Mouse (Mus musculus) liver, embryonic 16.5 days (tissue): ENCODE measurements around the gene Hlx. TPM values are rescaled to one million over a fixed set of nuclear protein-coding genes. Genes with fewer than 3 reads are reported as not detected.

Experiments used
- ATAC-seq: fragments of 200-750 bp; cut with Nextera tagmentation; 2 replicates; pipeline ENCODE4 v1.8.0; 2017; ENCODE audit warnings: low read depth, mild to moderate bottlenecking, moderate number of reproducible peaks, moderate library complexity
- H3K27ac ChIP-seq: fragments of 300-500 bp; sonication (generic); 2 replicates; pipeline ENCODE4 v1.5.1; 2014; ENCODE audit warnings: mild to moderate bottlenecking, low read length
- H3K27me3 ChIP-seq: fragments of 300-500 bp; sonication (generic); 2 replicates; pipeline ENCODE4 v1.6.1; 2014; ENCODE audit warnings: low read depth, low read length, mixed read lengths; ENCODE audit not compliant: control insufficient read depth, insufficient read depth
- H3K36me3 ChIP-seq: fragments of 300-500 bp; sonication (generic); 2 replicates; pipeline ENCODE4 v1.6.1; 2014; ENCODE audit warnings: mild to moderate bottlenecking; ENCODE audit not compliant: control insufficient read depth, insufficient read depth
- H3K4me1 ChIP-seq: fragments of 300-500 bp; sonication (generic); 2 replicates; pipeline ENCODE4 v1.6.1; 2014; ENCODE audit warnings: low read depth, low read length, mixed read lengths; ENCODE audit not compliant: control insufficient read depth
- H3K4me2 ChIP-seq: fragments of 300-500 bp; sonication (generic); 2 replicates; pipeline ENCODE4 v1.6.1; 2014; ENCODE audit warnings: low read depth, low read length, mixed read lengths
- H3K4me3 ChIP-seq: fragments of 300-500 bp; sonication (generic); 2 replicates; pipeline ENCODE4 v1.5.1; 2014; ENCODE audit warnings: low read depth, mild to moderate bottlenecking, low read length
- H3K9ac ChIP-seq: fragments of 300-500 bp; sonication (generic); 2 replicates; pipeline ENCODE4 v1.6.1; 2014; ENCODE audit warnings: low read depth, low read length
- H3K9me3 ChIP-seq: fragments of 300-500 bp; sonication (generic); replicated peaks from 2 replicates; pipeline ENCODE4 v1.6.1; 2016; ENCODE audit warnings: low read length; ENCODE audit not compliant: control insufficient read depth
- WGBS: fragments of 180-500 bp; shearing (Covaris S2); extraction: QIAGEN DNeasy Blood & Tissue Kit; methylation state at CpG from one replicate; pipeline ENCODE4 v1.1.7; 2014; ENCODE audit not compliant: insufficient replicate concordance; 5-methylcytosine and 5-hydroxymethylcytosine counted together
- polyA plus RNA-seq: library from polyadenylated mRNA; unstranded; fragments of >200 nt; fragmentation: Nextera tagmentation; extraction: Ambion mirVana; gene quantifications from 2 replicates; pipeline ENCODE4 v1.2.1, GENCODE M21; 2015

Hlx gene
- polyA plus RNA-seq, 1 experiment from 2014 or later = 6.5 TPM

DNA sequence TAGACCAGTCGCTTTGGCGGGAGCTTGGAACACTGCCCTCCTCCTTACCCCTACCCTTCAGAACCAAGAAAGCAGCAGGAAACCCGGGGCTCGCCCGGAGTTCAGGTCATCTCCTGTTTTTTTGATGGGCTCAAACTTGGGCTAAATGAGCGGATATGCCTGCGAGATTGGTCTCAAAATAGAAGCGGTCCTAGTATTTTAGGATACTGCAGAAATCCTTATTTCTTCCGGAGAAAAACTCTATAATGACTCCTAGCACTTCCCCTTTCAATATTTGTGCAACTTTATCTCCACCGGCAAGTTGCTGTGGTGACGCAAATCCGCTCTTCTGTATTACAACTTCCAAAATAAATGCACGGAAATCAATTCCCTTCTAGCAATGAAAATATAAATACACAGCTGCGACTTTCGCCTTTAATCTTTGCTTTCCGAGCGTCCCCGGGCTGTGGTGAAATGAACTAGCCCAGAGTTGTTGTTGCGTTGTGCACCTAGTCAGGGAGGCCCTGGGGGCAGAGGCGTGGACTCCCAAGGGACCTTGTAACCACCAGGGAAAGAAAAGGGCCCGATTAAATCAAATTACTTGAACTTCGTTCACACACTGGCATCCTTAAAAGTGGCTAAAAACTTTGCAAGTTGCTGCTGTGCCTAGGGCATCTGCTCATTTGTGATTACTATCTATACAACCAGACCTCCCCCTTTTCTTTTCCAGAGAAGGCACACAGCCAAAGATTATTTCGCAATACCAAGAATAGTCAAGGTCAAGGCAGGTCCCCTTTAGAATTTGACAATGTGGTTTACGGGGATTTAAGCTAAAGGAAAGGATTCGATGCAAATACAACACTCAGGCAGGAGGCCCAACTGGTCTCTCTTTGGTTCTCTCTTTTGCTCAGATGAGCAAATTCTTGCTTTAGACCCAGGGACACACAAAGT, 2.8 kb upstream of the Hlx start:
- 0 out of 2 replicates have a peak overlapping the region, but pooled peaks have one; percentile 33 for H3K4me3 ChIP-seq
- peak overlapping the region; percentile 24; the same call in 1 of the 2 replicates for H3K4me2 ChIP-seq
- ATAC-seq = no peak
- no peaks in the 10 kb centered on the region for H3K36me3 ChIP-seq
- H3K27me3 ChIP-seq = peaks cover 78% of the 10 kb centered on the region
- H3K9me3 ChIP-seq = no peaks in the 10 kb centered on the region
- H3K27ac ChIP-seq = no peak overlapping the region
- 3% methylated on average over 25 of the region's 25 CpGs for WGBS
- peaks cover 14% of the 10 kb centered on the region for H3K4me1 ChIP-seq
- H3K9ac ChIP-seq = no peak overlapping the region

DNA sequence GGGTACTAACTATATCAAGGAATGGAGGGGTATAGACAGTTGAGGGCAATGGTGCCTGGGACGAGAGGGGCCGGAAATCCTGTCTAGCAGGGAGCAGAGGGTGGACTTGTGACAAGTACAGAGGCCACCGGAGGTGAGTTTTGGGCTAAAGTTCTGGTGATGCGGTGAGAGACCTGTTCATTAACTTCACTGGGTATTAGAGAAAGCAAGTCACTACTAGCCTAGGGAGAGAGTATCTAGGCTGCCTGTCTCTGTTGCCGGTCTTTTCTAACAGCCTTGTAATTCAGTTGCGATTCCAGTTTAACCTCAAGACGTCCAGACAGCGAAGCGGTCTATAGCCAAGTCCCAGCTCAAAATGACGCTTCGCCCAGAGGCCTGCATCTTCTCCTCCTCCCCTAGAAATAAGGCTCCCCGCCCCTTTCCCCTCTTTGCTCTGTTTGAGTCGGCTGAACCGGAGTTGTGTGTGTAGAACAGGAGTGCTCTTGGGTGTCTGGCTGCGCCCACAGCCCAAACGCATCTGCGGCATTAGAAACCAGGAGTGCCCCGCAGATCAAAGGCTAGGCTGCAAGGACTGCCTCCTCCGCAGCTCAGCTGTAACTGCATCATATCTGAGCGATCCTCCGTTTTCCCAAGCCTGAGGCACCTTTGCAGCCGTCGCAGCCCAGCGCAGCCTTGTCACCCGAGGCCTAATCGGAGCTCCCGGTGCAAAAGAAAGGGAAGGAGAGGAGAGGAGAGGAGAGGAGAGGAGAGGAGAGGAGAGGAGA, 1.8 kb upstream of the Hlx start:
- no peak for ATAC-seq
- Histone ChIP-seq H3K36me3 (no peaks in the 10 kb centered on the region), H3K9ac (no peak overlapping the region), H3K27me3 (peaks cover 88% of the 10 kb centered on the region), H3K27ac (no peak overlapping the region), H3K4me2 (peak overlapping the region; percentile 79), H3K4me1 (peaks cover 14% of the 10 kb centered on the region), H3K4me3 (peak overlapping the region; percentile 67), H3K9me3 (no peaks in the 10 kb centered on the region)
- WGBS = under 1% methylated on average over 26 of the region's 27 CpGs

DNA sequence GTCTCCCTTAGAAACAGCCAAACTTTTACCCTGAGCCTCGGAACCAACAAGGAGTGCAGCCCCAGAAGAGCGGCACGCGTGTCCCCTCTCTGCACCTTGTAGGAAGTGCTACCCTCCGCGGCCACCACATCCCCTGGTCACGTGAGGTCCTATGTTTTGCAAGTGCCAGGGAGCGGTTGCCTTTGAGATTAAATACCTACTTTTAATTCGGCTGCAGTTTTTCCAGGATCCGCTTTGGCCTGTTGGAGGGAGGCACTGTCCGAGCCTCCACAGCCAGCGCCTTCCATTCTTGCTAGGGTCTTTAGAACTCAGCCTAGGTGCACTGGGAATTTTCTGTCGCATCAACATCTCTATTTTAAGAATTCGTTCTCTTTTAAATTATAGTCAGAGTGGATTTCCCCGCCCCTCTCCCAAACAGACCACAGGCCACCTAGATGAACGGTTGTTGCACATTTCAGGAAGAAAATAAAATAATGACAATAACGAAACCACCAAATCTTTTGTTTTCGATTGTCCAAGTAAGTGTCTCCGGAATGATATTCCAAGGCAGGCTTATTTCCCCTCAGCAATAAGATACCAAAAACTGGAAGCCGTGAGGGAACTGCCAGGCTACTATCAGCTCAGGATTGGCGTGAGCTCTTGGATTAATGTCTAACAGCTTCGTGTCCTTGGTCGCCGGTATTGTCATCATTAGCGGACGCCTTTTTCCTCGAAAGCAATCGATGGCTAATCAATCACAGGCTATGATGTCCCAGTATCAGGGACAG, 1.1 kb upstream of the Hlx start:
- H3K9me3 ChIP-seq = no peaks in the 10 kb centered on the region
- 2% methylated on average over 28 of the region's 28 CpGs for WGBS
- H3K9ac ChIP-seq = 0 out of 2 replicates have a peak overlapping the region, but pooled peaks have one; percentile 6
- H3K36me3 ChIP-seq = no peaks in the 10 kb centered on the region
- peak overlapping the region; percentile 79 for H3K4me2 ChIP-seq
- peak overlapping the region; percentile 67 for H3K4me3 ChIP-seq
- H3K27ac ChIP-seq = peak overlapping the region; percentile 51; the same call in 1 of the 2 replicates
- peaks cover 90% of the 10 kb centered on the region for H3K27me3 ChIP-seq
- H3K4me1 ChIP-seq = peaks cover 14% of the 10 kb centered on the region
- ATAC-seq = no peak

DNA sequence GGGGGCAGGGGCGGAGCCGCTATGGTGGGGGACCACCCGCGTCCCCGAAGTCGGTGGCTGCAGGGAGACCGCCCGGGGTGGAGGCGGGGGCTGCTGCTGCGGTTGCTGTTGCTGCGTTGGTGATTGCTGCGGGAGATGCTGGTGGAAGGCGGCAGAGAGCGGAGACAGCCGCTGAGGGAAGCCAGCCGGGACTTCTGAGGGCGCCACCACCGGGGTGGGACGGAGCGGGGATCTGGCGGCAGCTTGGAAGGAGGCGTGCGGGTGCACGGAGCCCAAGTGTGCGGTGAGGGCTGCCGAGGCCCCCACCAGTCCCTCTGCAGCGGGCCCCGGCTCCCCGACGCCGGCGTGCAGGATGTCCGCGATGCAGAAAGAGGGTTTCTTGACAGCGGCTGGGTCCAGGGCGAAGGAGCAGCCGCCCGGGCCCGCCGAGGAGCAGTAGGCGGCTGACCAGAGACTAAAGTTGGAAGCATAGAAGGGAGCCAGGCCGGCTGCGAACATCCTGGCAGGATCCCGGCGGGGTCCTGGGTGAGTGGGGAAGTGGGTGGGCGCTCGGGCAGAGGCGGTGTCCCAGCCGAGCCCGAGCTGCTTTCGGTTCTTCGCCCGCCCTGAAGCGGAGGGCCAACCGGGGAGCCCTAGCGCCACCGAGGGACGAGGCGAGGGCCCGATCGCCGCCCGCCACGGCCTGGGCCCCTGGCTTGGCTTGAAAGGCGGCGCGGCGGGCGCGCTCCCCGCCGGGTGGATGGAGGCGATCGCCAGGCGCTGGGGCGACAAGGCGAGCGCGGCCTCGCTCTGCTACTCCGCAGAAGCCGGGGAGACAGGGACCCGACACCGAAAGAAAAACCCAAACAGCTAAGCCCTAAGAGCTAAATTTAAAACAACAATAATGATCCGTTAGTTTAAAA, 524 bp downstream of the Hlx start:
- H3K4me3 ChIP-seq = peak overlapping the region; percentile 67
- WGBS = under 1% methylated on average over 85 of the region's 85 CpGs
- peak; percentile 28 for ATAC-seq
- peaks cover 97% of the 10 kb centered on the region for H3K27me3 ChIP-seq
- peak overlapping the region; percentile 79 for H3K4me2 ChIP-seq
- H3K9me3 ChIP-seq = no peaks in the 10 kb centered on the region
- H3K9ac ChIP-seq = peak overlapping the region; percentile 59
- peak overlapping the region; percentile 80 for H3K27ac ChIP-seq
- peaks cover 14% of the 10 kb centered on the region for H3K4me1 ChIP-seq
- no peaks in the 10 kb centered on the region for H3K36me3 ChIP-seq

DNA sequence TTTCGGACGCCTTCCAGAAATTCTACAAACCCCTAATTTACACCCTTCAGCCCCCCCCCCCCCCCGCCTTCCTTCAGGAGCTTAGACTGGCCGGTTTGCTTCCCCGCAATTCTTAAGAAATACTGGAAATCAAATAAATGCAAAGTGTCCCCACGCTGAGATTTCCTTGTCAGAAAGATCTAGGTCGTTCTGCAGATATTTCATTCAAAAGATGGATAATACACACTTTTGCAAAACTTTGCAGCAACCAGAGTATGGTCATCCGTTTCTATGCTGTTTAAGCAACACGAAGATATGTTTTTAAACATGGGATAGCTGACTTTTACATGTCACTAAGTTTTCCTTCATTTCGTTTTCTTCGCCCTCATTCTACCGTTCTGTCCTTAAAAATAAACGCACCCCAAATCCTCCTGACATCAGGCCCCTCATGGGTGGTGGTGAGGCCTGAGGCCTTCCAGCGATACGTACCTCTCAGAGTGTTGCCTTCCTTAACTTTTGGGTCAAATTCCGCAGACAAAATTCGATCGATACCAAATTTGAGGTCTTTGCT, 1.3 kb downstream of the Hlx start:
- Histone ChIP-seq H3K9ac (peak overlapping the region; percentile 59), H3K4me1 (peaks cover 14% of the 10 kb centered on the region), H3K27me3 (peaks cover 97% of the 10 kb centered on the region), H3K27ac (peak overlapping the region; percentile 80), H3K9me3 (no peaks in the 10 kb centered on the region), H3K4me3 (peak overlapping the region; percentile 67), H3K4me2 (peak overlapping the region; percentile 79), H3K36me3 (no peaks in the 10 kb centered on the region)
- 10% methylated on average over 18 of the region's 18 CpGs for WGBS
- ATAC-seq = no peak

DNA sequence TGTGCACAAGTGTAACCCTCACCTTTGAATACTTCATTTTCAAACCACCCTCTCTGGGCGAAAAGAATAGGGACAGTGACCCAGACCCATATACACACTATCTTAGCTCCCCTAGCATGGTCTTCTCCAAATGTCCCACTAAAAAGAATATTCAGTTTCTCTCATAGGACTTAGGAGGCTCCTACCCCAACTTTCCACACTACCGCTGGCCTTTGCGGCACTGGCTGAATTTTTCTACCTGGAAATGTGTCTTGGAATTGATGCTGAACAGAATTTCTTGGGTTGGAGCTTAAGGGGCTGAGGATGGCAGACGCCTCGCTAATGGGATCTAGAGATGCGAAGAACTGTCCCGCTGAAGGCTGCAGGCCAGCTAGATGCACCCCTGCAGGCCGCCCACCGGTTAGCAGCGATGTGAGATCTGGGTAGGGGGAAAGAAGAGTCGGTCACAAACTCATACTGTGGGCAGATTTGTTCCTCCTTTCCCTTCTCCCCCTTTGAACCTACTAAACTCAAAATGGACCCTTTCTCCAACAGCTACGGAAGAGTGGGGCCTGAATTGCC, 1.9 kb downstream of the Hlx start:
- Histone ChIP-seq H3K27me3 (peaks cover 97% of the 10 kb centered on the region), H3K36me3 (no peaks in the 10 kb centered on the region), H3K9ac (peak overlapping the region; percentile 16; the same call in 1 of the 2 replicates), H3K4me3 (peak overlapping the region; percentile 67), H3K4me2 (peak overlapping the region; percentile 26; the same call in 1 of the 2 replicates), H3K9me3 (no peaks in the 10 kb centered on the region), H3K4me1 (peaks cover 14% of the 10 kb centered on the region), H3K27ac (0 out of 2 replicates have a peak overlapping the region, but pooled peaks have one; percentile 10)
- ATAC-seq = no peak
- 36% methylated on average over 12 of the region's 12 CpGs for WGBS

DNA sequence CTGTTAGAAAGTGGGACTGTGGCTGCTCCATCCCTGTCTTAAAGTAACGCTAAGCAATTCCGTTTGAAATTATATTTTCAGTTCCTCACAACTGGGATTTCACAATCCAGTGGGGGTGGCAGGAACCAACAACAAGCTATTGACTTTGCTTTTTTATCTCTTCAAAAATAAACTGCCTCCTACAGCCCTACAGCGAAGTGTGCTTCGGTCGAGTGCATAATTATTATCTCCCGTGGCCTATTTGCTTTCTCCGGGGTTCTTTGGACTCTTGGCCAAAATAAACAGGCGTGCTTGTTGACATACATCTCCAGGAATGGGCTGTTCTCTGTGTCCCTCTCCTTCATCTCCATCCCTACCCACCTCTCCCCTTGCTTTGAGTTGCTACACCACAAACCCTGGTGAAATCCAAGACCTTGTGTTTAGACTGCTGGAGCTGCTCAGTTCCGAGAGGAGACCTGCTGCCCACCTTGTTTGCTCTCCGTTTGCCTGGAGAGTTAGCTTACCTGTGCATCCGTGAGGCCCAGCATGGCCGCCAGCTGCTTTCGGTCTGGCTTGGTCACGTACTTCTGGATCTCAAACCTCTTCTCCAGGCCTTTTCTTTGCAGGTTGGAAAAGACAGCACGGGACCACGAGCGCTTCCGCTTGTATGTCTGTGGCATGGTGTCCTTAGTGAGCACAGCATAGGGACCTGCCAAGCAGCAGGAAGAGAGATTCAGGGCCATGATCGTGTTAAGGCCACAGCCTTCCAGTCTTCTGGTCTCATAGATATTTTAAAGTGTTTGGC, 2.9 kb downstream of the Hlx start:
- H3K27ac ChIP-seq = 0 out of 2 replicates have a peak overlapping the region, but pooled peaks have one; percentile 39
- WGBS = 30% methylated on average over 19 of the region's 19 CpGs
- no peak for ATAC-seq
- H3K9me3 ChIP-seq = no peaks in the 10 kb centered on the region
- peak overlapping the region; percentile 14; the same call in 1 of the 2 replicates for H3K4me2 ChIP-seq
- H3K27me3 ChIP-seq = peaks cover 98% of the 10 kb centered on the region
- H3K9ac ChIP-seq = peak overlapping the region; percentile 35; the same call in 1 of the 2 replicates
- H3K4me1 ChIP-seq = peaks cover 14% of the 10 kb centered on the region
- H3K36me3 ChIP-seq = no peaks in the 10 kb centered on the region
- H3K4me3 ChIP-seq = peak overlapping the region; percentile 67
